Mouse (Mus musculus) liver, adult 2 months (tissue): Measurements from ENCODE around the gene Tmem132b. TPM values are rescaled to one million over a fixed set of nuclear protein-coding genes. Genes with fewer than 3 reads are reported as not detected.

ENCODE experiments used
- DNase-seq: peaks from one replicate; pipeline ENCODE4 v3.0.0-alpha.2; 2011; ENCODE audit warnings: low read depth, low spot score; ENCODE audit errors: extremely low read depth
- H3K27ac ChIP-seq: fragments of 200-500 bp; replicated peaks from 2 replicates; pipeline ENCODE4 v1.5.1; 2012; ENCODE audit warnings: low read depth, mild to moderate bottlenecking, control low read depth, inconsistent platforms, low read length; ENCODE audit not compliant: insufficient read depth
- H3K27me3 ChIP-seq: fragments of 200-500 bp; 2 replicates; pipeline ENCODE4 v1.6.1; 2012; ENCODE audit warnings: mild to moderate bottlenecking, moderate library complexity, low read length, inconsistent platforms; ENCODE audit not compliant: control insufficient read depth, insufficient read depth
- H3K36me3 ChIP-seq: fragments of 200-500 bp; 2 replicates; pipeline ENCODE4 v1.6.1; 2012; ENCODE audit warnings: low read length, inconsistent platforms; ENCODE audit not compliant: control insufficient read depth, insufficient read depth
- H3K4me1 ChIP-seq: fragments of 200-500 bp; 2 replicates; pipeline ENCODE4 v1.6.1; 2011; ENCODE audit warnings: low read length; ENCODE audit not compliant: control insufficient read depth, insufficient read depth
- H3K4me3 ChIP-seq: fragments of 200-500 bp; 2 replicates; pipeline ENCODE4 v1.5.1; 2011; ENCODE audit warnings: low read depth, mild to moderate bottlenecking, control low read depth, low read length, moderate library complexity; ENCODE audit not compliant: insufficient read depth
- H3K79me2 ChIP-seq: fragments of 200-500 bp; 2 replicates; pipeline ENCODE4 v1.6.1; 2012; ENCODE audit warnings: inconsistent platforms, mild to moderate bottlenecking, low read length, moderate library complexity; ENCODE audit not compliant: control insufficient read depth, insufficient read depth
- H3K9ac ChIP-seq: fragments of 200-500 bp; 2 replicates; pipeline ENCODE4 v1.6.1; 2012; ENCODE audit warnings: low read depth, mild to moderate bottlenecking, control low read depth, inconsistent platforms, low read length
- CTCF ChIP-seq: fragments of 200-500 bp; IDR thresholded peaks from 2 replicates; pipeline ENCODE4 v1.5.1; 2011; ENCODE audit warnings: low read depth, low read length, control low read depth
- POLR2A ChIP-seq: fragments of 200-500 bp; IDR thresholded peaks from 2 replicates; pipeline ENCODE4 v1.6.1; 2011; ENCODE audit warnings: low read length, control low read depth; ENCODE audit not compliant: insufficient read depth; ENCODE audit errors: extremely low read depth
- WGBS: fragments of 180-500 bp; shearing (Covaris S2); methylation state at CpG from one replicate; pipeline ENCODE4 v1.1.7; 2018; 5-methylcytosine and 5-hydroxymethylcytosine counted together
- polyA plus RNA-seq: library from polyadenylated mRNA; depleted of rRNA; stranded (reverse); fragments of >200 nt; gene quantifications from 2 replicates; pipeline ENCODE4 v1.2.3, GENCODE M21; 2012
- total RNA-seq: library from RNA; depleted of rRNA; stranded (reverse); fragments of >200 nt; gene quantifications from 2 replicates; pipeline ENCODE4 v1.2.3, GENCODE M21; 2014

Gene Tmem132b
- total and polyA plus RNA-seq, 2 experiments, result not detected

DNA sequence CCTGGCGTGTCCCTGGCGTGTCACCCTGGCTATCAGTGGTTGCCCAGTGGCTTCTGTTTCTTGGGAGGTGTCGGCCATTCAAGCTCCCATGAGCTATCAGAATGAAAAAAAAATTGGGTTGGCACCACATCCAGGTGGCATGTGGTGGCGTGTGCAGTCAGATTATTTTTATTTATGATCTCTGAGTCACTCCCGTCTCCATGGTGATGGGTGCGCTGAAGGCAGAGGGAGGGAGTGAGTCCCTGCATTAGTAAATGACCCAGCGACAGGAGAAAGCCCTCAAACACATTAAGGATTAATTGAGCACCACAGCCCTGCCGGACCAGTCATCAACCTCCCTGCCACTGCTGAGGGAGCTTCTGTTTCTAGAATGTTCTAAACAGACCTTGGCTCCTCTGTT lies 52.3 kb downstream of the Tmem132b start:
- Histone ChIP-seq H3K36me3 (no peaks in the 10 kb centered on the region), H3K79me2 (no peaks in the 10 kb centered on the region), H3K9ac (no peak overlapping the region), H3K27ac (no peak overlapping the region), H3K4me3 (no peak overlapping the region), H3K4me1 (no peaks in the 10 kb centered on the region), H3K27me3 (no peaks in the 10 kb centered on the region)
- TF ChIP-seq POLR2A (no peak), CTCF (no peak)
- DNase-seq, result no peak
- WGBS, result 76% methylated on average over 8 of the region's 8 CpGs

DNA sequence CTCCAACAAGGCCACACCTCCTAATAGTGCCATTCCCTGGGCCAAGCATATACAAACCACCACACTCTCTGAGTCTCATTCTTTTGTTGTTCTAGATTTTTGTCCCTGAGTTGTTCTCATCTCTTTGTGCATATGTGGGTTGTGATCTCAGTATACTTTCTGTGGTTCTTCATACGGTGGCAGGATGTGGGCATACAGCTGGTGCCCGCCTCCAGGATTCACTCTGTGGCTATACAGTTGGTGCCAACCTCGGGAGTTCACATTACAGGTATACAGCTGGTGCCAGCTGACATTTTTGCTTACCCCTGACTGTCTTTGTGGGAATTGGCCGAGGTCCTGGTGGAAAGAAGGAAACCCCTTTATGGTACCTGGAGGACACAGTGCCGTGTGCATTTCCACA lies 53.6 kb downstream of the Tmem132b start:
- WGBS, result 75% methylated on average over 5 of the region's 5 CpGs
- no peak for DNase-seq
- Histone ChIP-seq H3K27ac (no peak overlapping the region), H3K9ac (no peak overlapping the region), H3K4me1 (no peaks in the 10 kb centered on the region), H3K27me3 (no peaks in the 10 kb centered on the region; the same call in 1 of the 2 replicates), H3K36me3 (no peaks in the 10 kb centered on the region), H3K4me3 (no peak overlapping the region), H3K79me2 (no peaks in the 10 kb centered on the region)
- no peak for TF ChIP-seq CTCF
- no peak for TF ChIP-seq POLR2A

DNA sequence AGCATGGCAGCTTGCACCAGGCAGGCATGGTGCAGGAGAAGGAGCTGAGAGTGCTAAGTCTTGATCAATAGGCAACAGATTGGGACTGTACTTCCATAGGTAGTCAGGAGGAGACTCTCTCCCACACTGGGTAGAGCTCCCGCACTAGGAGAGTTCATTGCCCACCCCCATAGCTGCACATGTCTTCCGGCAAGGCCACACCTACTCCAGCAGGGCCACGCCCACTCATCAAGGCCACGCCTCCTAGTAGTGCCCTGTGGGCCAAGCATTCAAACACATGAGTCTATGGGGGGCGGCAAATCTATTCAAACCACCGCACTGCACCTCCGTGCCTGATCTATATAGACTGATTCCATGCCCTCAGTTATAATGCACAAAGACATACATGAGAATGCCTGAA lies 56.6 kb downstream of the Tmem132b start:
- Histone ChIP-seq H3K27ac (no peak overlapping the region), H3K9ac (no peak overlapping the region), H3K4me3 (no peak overlapping the region), H3K27me3 (no peaks in the 10 kb centered on the region; the same call in 1 of the 2 replicates), H3K4me1 (no peaks in the 10 kb centered on the region), H3K79me2 (no peaks in the 10 kb centered on the region), H3K36me3 (no peaks in the 10 kb centered on the region)
- DNase-seq, result no peak
- 61% methylated on average over 7 of the region's 7 CpGs for WGBS
- TF ChIP-seq POLR2A (no peak), CTCF (no peak)

DNA sequence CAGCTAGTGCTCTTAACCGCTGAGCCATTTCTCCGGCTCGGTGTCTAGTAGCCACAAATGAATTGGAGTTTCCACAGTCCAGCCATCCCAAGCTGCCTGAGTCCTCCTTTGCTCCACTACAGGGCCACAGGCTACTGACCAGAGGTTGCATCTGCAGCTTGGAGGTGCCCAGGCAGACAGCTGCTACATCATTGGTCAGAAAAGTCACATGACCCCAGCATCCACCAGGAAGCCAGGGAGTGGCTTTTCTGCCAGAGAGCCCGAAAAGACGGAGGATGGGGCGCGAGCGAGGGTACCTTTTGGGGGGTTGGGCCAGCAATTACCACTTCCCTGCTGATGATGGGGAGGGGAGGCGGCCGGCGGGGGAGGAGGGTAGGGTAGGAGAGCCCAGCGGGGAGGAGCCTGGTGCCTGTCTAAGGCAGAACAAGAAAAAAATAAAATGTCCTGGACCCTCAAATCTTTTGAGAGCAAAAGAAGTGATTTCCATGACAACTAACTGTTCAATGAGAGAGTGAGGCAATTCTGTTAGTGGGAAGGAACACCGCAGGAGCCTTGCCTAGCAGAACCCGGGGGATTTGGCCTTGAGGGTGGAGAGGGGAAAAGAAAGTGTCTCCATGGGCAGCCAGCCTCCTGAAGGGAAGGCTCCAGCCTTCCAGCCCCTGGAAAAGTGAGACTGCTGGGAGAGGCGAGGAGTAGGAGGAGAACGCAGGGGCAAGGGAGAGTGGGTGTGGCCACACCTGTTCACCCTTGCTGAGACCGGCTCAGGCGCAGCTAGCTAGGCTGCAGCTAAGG lies 57.5 kb downstream of the Tmem132b start:
- Histone ChIP-seq H3K4me3 (no peak overlapping the region), H3K9ac (no peak overlapping the region), H3K27ac (no peak overlapping the region), H3K4me1 (no peaks in the 10 kb centered on the region), H3K27me3 (no peaks in the 10 kb centered on the region; the same call in 1 of the 2 replicates), H3K79me2 (no peaks in the 10 kb centered on the region), H3K36me3 (no peaks in the 10 kb centered on the region)
- no peak for DNase-seq
- 7% methylated on average over 18 of the region's 18 CpGs for WGBS
- TF ChIP-seq CTCF (no peak), POLR2A (no peak)

DNA sequence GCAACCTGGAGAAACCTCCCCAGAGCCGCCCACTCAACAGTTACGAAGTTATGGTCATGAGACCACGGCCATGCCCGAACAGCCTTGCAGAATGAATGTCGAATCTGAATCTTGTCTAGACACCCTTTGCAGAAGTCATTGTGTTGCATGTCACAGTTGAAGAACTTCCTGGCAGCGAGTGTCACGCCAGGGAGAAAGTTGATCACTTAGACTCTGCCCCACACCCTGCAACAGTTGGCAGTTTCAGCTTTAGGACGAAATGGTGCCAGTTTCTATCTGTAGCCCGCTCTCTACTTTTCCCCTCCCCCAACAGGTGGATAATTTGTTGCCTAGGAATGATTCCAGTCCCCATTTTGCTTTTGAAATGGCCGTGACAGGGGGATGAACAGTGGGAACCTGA lies 66.5 kb downstream of the Tmem132b start:
- H3K36me3 ChIP-seq, result no peaks in the 10 kb centered on the region
- H3K27ac ChIP-seq, result no peak overlapping the region
- TF ChIP-seq CTCF (no peak), POLR2A (no peak)
- no peak overlapping the region for H3K9ac ChIP-seq
- no peaks in the 10 kb centered on the region for H3K79me2 ChIP-seq
- DNase-seq, result no peak
- H3K4me3 ChIP-seq, result no peak overlapping the region
- WGBS, result 80% methylated on average over 10 of the region's 10 CpGs
- H3K27me3 ChIP-seq, result no peaks in the 10 kb centered on the region
- no peaks in the 10 kb centered on the region for H3K4me1 ChIP-seq

DNA sequence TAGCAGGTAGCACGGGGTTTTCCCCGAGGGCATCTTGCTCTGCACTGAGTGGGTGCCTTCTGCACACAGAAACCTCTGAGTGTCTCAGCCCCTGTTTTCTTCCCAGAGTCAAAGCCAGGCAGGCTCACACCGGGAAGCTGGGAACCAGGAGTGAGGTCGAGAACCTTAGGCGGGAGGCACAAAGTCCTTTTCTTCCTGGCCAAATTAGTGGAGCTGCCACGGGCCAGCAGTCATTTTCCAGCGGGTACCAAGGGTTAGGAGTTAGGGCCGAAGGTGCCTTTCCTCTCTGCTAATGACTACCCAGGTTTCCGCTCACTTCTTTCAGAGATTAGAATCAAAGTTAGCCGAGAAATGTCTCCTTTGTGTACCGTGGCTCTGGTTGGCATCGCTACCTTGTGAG lies 75.6 kb downstream of the Tmem132b start:
- TF ChIP-seq POLR2A, result no peak
- Histone ChIP-seq H3K79me2 (no peaks in the 10 kb centered on the region), H3K9ac (no peak overlapping the region), H3K27ac (no peak overlapping the region), H3K36me3 (no peaks in the 10 kb centered on the region), H3K4me1 (no peaks in the 10 kb centered on the region), H3K27me3 (0 out of 2 replicates have a peak, but pooled peaks cover 2% of the 10 kb centered on the region), H3K4me3 (no peak overlapping the region)
- no peak for DNase-seq
- WGBS, result 72% methylated on average over 12 of the region's 12 CpGs
